Mouse (Mus musculus) E14TG2a.4 (cell line): Measurements from ENCODE around the gene Magi1.

Experiments
- CTCF ChIP-seq: conservative IDR thresholded peaks from 2 replicates; pipeline ENCODE4 v1.5.1; 2014; ENCODE audit warnings: low read length
- NANOG ChIP-seq: IDR thresholded peaks from 2 replicates; pipeline ENCODE4 v1.6.1; 2014; ENCODE audit warnings: borderline replicate concordance, low read length, mixed read lengths

DNA sequence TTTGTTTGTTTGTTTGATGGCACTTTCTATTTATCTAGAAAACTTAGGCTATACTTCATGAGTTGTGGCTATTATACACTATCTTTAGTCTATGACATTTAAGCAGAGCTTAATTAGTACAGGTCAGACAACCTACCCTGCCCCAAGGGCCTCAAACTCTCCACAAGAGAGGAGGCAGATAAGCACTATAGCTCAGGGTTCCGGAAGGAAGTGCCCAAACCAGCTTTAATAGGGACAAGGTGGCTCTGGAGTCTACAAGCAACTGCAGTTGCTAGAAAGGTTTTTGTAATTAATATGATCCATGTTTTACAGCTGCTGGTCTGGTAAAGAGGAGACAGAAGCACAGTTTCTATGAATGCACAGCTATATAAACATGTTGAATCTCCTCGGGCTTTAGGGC, 196.9 kb downstream of the Magi1 start:
- TF ChIP-seq CTCF: no peak
- no peak for TF ChIP-seq NANOG
